Mouse (Mus musculus): ENCODE measurements around the gene Gpatch1. TPM values are rescaled to one million over a fixed set of nuclear protein-coding genes. Genes with fewer than 3 reads are reported as not detected.

Gpatch1 gene
- 10 to 100 TPM; 14.9 to 17.5 TPM for total RNA-seq (2021)
- long read RNA-seq, experiment 1, transcript Gpatch1-201 (20 exons, 3,065 nt): major isoform, 10 of 22 reads
- long read RNA-seq, experiment 1, partial matches to known transcripts: 12 of 22 reads
- long read RNA-seq, experiment 1, other reads (novel, unspliced or antisense): 0 of 22 reads
- long read RNA-seq, experiment 2, transcript Gpatch1-201 (20 exons, 3,065 nt): major isoform, 6 of 7 reads
- long read RNA-seq, experiment 2, partial matches to known transcripts: 0 of 7 reads
- long read RNA-seq, experiment 2, other reads (novel, unspliced or antisense): 1 of 7 reads

GRCm38 (mm10) chr7:35317729-35318609, at the start of gene Gpatch1:
Gpatch1 (minus strand) TSS chr7:35318440.
- DNase-seq: peak; percentile 94 to 95

- DNase-seq: no peak
Measured at GRCm38 (mm10) chr7:35365161-35365910, 47.1 kb upstream of the Gpatch1 start.

- no peak for DNase-seq
Measured at GRCm38 (mm10) chr7:35362868-35363267, 44.6 kb upstream of the Gpatch1 start.

- DNase-seq: no peak
Measured at GRCm38 (mm10) chr7:35362253-35362652, 44.0 kb upstream of the Gpatch1 start.

- no peak for DNase-seq
Measured at GRCm38 (mm10) chr7:35357621-35358020, 39.4 kb upstream of the Gpatch1 start.

- DNase-seq: no peak
Measured at GRCm38 (mm10) chr7:35355303-35355872, 37.1 kb upstream of the Gpatch1 start.

DNA sequence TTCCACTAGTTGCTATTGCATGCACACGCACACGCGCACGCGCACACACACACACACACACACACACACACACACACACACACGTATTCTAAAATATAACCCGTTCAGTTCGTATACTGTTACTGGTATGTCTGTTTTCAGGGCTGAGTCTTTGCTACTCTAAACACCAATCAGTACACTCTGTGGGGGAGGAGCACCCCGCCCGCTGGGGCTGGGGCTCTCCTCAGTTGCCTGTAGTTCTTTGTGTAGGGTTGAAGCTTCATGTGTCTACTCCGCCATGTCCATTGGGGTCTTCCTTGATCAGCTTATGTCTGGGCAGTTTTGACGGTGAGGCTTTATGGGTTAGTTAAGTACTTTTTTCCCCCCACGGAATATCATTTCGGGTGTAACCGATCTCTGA, 35.1 kb upstream of the Gpatch1 start:
- no peak for DNase-seq

GRCm38 (mm10) chr7:35351155-35351554, 32.9 kb upstream of the Gpatch1 start:
- no peak for DNase-seq

DNA sequence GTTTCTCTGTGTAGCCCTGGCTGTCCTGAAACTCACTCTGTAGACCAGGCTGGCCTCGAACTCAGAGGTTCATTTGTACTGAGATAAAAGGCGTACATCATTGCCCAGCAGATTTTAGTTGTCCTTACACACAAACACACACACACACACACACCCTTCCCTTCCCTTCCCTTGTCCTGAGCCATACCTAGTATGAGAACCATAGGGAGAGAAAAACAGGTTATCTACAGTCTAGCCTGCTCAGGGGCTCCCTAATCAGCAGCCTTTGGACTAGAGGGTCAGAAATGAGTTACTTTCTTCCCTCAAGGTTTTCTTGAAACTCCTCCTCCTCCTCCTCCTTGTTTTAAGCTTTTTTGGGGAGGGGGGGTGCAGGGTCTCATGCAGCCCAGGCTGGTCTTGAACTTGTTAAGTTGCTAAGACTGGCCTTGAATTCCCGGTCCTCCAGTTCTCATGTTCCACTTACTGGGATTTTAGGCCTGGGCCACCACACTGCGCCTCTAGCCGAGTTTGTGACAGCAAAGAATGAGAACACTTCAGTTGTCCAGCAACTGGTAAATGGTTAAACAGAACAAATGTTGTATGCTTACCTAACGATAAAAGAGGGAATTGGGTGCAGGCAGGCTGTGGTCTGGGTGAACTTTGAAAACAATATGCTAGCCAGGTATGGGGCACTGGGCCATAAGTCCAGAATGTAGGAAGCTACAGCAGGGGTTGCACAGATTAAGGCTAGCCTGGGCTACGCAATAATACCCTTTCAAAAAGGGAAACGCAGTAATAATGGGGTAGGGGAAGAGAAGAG, 31.8 kb upstream of the Gpatch1 start:
- no peak for DNase-seq

- DNase-seq: peak; percentile 49 to 60
Measured at GRCm38 (mm10) chr7:35349022-35349421, 30.8 kb upstream of the Gpatch1 start.

GRCm38 (mm10) chr7:35347918-35348700, 29.9 kb upstream of the Gpatch1 start:
- DNase-seq: no peak

DNA sequence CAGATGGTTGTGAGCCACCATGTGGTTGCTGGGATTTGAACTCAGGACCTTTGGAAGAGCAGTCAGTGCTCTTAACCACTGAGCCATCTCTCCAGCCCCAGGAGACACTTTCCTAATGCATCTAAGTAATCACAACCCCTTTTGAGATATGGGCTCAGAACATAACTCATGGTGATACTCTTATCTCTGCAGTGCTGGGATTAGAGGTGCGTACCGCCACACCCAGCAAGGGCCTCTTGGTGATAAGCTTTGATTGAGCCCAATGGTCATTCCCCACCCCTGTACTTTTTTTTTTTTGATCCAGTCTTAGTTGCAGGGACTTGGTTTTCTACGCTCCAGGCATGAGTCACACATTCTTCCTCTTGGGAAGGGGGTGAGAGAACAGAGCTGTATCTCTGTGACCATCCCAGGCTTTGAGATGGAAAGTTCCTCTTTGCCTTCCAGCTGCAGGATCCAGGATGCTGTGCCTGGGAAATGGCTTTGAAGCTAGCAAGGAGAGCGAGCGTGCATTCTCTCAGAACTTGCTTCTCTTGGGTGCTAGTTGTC, 26.6 kb upstream of the Gpatch1 start:
- DNase-seq: no peak

DNA sequence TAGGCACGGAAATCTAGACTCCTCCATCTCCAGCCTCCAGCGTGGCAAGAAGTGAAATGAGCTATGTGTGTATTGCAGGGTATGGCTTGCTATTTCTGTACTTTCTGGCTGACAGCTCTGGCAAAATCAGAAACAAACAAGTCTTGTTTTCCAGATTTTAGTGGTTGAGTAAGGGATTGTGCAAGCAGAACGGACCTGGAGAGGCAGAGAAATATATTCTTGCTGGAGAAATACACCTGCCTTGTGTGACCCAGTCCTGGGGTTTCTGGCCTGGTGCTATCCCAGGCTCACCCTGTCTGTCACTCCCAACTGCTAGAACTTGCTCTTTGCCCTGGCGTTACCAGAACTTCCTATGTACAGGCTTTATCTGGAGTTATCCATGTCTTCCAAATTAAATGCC, 24.3 kb upstream of the Gpatch1 start:
- DNase-seq: no peak

DNA sequence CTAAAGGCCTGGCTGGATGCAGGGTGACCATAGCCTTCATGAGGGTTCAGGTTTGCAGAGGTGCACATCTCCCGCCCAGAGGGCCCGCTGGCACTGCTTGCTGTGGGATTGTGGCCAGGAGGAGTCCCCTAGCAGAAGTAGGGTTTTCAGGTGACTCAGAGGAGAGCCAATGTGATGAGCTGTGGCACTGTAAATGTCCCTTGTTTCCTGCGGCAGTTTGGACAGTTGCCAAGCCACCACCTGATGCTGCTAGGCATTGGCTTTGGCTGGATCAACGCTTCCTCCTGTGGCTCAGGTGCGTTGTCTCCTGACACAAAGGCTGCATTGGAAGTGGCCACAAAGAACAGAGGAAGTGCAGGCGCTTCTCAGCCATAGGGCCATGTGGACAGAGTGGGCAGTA, 23.0 kb upstream of the Gpatch1 start:
- no peak for DNase-seq

- DNase-seq: no peak
Measured at GRCm38 (mm10) chr7:35340196-35340595, 22.0 kb upstream of the Gpatch1 start.

DNA sequence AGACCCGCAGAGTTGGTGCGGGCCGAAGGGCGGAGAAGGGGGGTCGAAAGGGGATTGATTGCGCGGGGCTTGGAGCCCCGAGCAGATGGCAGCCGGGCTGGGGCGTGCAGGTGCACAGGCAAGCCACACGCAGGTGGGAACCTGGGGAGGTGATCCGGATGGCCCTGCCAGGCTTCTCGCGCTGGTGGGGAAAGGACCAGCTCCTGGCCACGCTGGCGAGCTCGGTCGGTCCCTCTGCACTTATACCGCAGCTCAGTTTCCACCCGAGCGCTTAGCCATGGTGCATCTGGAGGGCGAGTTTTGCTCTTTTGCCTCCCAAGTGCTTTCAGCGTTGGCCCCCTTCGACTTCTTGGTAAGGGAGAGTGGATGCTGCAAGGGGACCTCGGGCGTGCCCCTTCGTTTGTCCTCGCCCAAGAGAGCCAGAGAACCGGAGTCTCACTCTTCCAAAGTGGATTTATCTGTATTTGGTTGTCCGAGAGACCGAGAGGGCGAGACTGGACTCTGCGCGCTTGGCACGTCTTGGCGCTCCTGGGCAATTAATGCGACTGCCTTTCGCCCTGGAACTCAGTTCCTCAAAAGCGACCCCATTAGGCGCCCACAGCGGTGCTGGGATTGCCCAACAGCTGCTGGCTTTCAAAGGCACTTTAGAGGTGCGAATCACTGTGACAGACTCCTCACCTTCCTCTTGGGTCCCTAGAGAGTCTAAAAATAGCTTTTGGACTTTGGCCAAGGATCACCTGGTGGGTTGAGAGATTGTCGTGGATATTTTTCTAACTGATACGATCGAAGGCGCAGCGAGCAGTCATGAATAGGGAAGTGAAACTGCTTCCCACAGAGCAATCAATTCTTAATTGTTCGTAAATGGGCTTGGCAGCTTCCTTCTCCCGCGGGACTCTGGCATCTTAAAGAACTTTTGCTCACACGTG, 16.6 kb upstream of the Gpatch1 start:
- peak; percentile 28 to 44 for DNase-seq

- DNase-seq: peak; percentile 100
Measured at GRCm38 (mm10) chr7:35333692-35334526, 15.7 kb upstream of the Gpatch1 start, which contains the start of gene Rhpn2. Rhpn2 (plus strand) TSS chr7:35334170.

- DNase-seq: peak; percentile 44 to 51
Measured at GRCm38 (mm10) chr7:35333231-35333651, 15.0 kb upstream of the Gpatch1 start.
